Comparison of ENCODE assay signal across 10 mouse cellular contexts in genomic region chr19:10417436-10417835, GRCm38 (mm10). TPM values are rescaled to one million over a fixed set of nuclear protein-coding genes. Genes with fewer than 3 reads are reported as not detected.
DNase-seq lines count a peak whose midpoint lies in the region; ATAC-seq lines count a peak whose summit lies in the region.
"Had no signal": no experiment of that assay in that cellular context is flagged by ENCODE, and none has a peak within 500 bp of the region (broad histone marks: within the 10 kb centered on the region; RNA-seq: fewer than 3 reads in every experiment).

No protein-coding gene starts in this region.

- peaks cover 10% of the 10 kb centered on the region; the same call in 1 of the 2 replicates for H3K27me3 ChIP-seq in lung, embryonic 15.5 days
- H3K27me3 ChIP-seq in heart, embryonic 13.5 days (replicated peaks) = peaks cover 40% of the 10 kb centered on the region

- no peak overlapping the region for H3K9ac ChIP-seq in lung, embryonic 15.5 days
- peak overlapping the region; percentile 59 for H3K9ac ChIP-seq in heart, embryonic 13.5 days

- no peaks in the 10 kb centered on the region for H3K36me3 ChIP-seq in lung, embryonic 15.5 days
- H3K36me3 ChIP-seq in heart, embryonic 13.5 days = no peaks in the 10 kb centered on the region
- H3K36me3 ChIP-seq: G1E had no signal

- no peak for ATAC-seq in lung, embryonic 15.5 days (ENCODE audit: borderline replicate concordance, extremely low read depth, low FRiP score, low TSS enrichment)
- ATAC-seq in cerebellum, adult (ENCODE audit: insufficient number of reproducible peaks, low FRiP score, low TSS enrichment) = peak; percentile 78
- ATAC-seq in heart, embryonic 13.5 days (ENCODE audit: extremely low read depth, insufficient number of reproducible peaks, low FRiP score, low TSS enrichment) = peak; percentile 33; the same call in 1 of the 2 replicates
- ATAC-seq in granulocyte monocyte progenitor cell, adult 5-6 weeks (replicated peaks; ENCODE audit: poor library complexity, severe bottlenecking) = no peak
- ATAC-seq: forebrain, embryonic 14.5 days had no signal

- H3K4me1 ChIP-seq in lung, embryonic 15.5 days = peaks cover 20% of the 10 kb centered on the region
- peaks cover 53% of the 10 kb centered on the region for H3K4me1 ChIP-seq in heart, embryonic 13.5 days

- 54% methylated on average over 12 of the region's 12 CpGs for WGBS in lung, embryonic 15.5 days
- WGBS in heart, embryonic 13.5 days = 33% methylated on average over 12 of the region's 12 CpGs

- H3K4me2 ChIP-seq in lung, embryonic 15.5 days = no peak overlapping the region
- H3K4me2 ChIP-seq in heart, embryonic 13.5 days = peak overlapping the region; percentile 61

- no peaks in the 10 kb centered on the region for H3K9me3 ChIP-seq in lung, embryonic 15.5 days
- no peaks in the 10 kb centered on the region for H3K9me3 ChIP-seq in heart, embryonic 13.5 days
- H3K9me3 ChIP-seq: G1E had no signal

- DNase-seq in lung, postnatal 14 days = no peak
- peak; percentile 19 for DNase-seq in lung, postnatal 36 days
- DNase-seq in gastrocnemius, adult 18-20 months (ENCODE audit: low spot score) = no peak
- DNase-seq in frontal cortex, postnatal 14 days (ENCODE audit: low spot score in 2 of 2) = no peak

- H3K4me3 ChIP-seq in lung, embryonic 15.5 days = no peak overlapping the region
- peak overlapping the region; percentile 13; the same call in 1 of the 2 replicates for H3K4me3 ChIP-seq in heart, embryonic 13.5 days

- H3K27ac ChIP-seq in lung, embryonic 15.5 days = peak overlapping the region; percentile 47; the same call in 1 of the 2 replicates
- peak overlapping the region; percentile 97 for H3K27ac ChIP-seq in heart, embryonic 13.5 days (replicated peaks)

RNA-seq across cellular contexts. Expression of gene Syt7, which starts 28.5 kb away (rescaled TPM):
- polyA plus RNA-seq in lung, embryonic 15.5 days (2015; fragmentation: Nextera tagmentation; extraction: Ambion mirVana) = 2.1 TPM in 2 replicates
- 0.43 and 0.61 TPM in 2 replicates for polyA plus RNA-seq in heart, embryonic 13.5 days (2015; fragmentation: Nextera tagmentation; extraction: Ambion mirVana)
- 1 to 10 TPM; 1.5 TPM for total RNA-seq in gastrocnemius, adult 18-20 months (2021)
- total RNA-seq in granulocyte monocyte progenitor cell, adult 5-6 weeks (2014; fragmentation: Nextera tagmentation) = not detected in 2 replicates
- total RNA-seq in granulocyte monocyte progenitor cell, adult 5-6 weeks (2017) = not detected in 2 replicates
- polyA plus RNA-seq: G1E had no signal

RNA-seq across cellular contexts. Expression of gene Lrrc10b, which starts 39.8 kb away (rescaled TPM):
- polyA plus RNA-seq in lung, embryonic 15.5 days (2015; fragmentation: Nextera tagmentation; extraction: Ambion mirVana) = 0.79 and 1.1 TPM in 2 replicates
- polyA plus RNA-seq in heart, embryonic 13.5 days (2015; fragmentation: Nextera tagmentation; extraction: Ambion mirVana) = 0.09 and 0.11 TPM in 2 replicates
- total RNA-seq in gastrocnemius, adult 18-20 months (2021) = under 1 TPM; 0.17 to 0.18 TPM
- total RNA-seq in granulocyte monocyte progenitor cell, adult 5-6 weeks (2014; fragmentation: Nextera tagmentation) = not detected in 2 replicates
- 0.34 TPM in 1 of 2 replicates, not detected in the other for total RNA-seq in granulocyte monocyte progenitor cell, adult 5-6 weeks (2017)
- total RNA-seq: G1E had no signal
- polyA plus RNA-seq: G1E had no signal

Comparison
In these comparisons a context has a peak if more than half of its experiments do, and no peak if none do; other contexts are left out.
1. ATAC-seq: peak in cerebellum, adult (single experiment) and heart, embryonic 13.5 days (single experiment); none in lung, embryonic 15.5 days (single experiment) and granulocyte monocyte progenitor cell, adult 5-6 weeks (single experiment).